Mouse (Mus musculus) testis, postnatal 10 days (tissue): ENCODE data around the gene Gabarap.

Experiments used
- DNase-seq: peaks from one replicate; pipeline ENCODE4 v3.0.0; 2021; ENCODE audit warnings: low spot score

Gene Gabarap

DNA sequence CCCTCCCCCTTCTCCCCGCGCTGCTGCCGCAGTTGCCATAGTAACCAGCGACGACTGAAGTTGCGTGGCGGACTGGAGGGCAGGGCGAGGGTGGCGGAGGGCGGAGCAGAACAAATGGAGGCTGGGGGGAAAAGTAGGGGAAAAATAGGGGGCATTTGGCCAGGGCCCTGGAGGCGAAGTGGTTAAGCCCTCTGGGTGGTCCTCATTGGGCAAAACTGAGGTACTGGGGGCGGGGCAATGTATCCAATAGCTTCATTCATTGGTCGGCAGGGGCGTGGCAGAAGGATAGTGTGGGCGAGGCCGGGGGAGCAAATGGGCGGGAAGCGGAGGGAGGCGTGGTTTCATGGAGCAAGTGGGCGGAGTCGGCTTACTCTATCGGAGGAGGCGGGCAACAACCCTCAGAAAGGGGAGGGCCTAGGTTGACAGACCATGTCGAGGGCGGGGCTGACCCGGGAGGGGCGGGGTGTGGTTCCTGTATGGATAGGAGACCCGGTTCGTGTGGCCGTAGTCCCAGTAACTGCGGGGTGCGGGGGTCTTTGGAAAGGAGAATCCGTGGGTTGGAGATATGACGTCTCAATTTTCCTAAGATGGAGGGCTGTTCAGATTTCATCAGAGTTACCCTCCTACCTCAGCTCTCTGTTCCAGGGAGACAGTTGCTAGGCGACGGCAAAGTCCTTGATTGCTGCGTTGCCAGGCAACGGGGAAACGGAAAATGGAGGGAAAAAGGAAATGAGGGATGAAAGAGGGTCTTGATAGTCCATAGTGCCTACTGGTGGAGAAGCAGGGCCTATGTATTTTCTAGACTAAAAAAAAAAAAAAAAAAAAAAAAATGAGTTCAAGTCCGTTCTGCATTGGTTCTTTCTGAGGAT is 30.6 kb downstream of the Gabarap start:
- DNase-seq: peak; percentile 100

DNA sequence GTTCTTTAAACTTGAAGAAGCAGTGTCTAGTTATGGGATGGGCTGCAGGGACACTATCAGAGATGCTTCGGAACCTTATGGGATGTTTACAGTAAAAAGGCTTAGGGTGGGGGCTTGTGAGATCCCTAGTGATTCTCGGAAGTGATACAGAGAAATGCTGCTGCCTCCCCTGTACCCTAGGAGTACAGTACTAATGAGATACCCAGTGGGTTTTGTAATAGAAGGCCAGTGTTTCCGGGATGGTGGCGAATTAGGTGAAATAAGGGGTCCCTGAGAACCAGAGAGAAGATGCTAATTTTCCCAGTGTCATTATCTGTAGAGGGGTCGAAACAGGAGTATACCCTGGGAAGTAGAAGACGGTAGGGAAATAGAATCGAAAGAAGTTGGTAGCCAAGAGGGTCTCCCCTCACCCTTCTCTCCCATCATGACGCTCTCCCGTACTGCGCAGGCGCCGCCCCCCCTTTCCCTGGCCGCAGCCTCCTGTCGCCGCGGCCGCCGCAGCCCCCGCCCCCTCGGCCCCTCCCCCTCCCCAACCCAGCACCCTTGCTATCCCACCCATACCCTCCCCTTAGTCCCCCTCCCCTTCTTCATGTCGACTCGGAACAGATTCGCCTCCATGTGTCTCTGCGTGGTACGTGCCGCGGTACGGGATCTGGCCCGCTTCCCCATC is 32.7 kb downstream of the Gabarap start:
- DNase-seq: peak; percentile 74

DNA sequence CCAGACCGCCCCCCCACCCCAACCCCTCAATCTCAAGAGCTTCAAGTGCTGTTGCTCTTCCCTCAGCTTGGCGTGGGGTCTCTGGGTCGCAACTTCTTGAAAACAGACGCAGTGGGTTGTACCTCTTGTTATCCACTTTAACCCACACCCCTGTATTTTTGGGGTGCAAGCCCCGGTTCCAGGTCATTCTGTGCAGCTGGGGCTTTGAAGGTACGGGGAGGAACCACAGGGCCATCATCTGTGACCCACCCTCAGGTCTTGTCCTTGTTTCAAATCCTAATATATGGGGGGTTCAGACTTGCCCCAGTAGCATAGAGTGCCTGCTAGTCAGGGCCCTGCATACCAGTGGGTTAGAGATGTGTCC is 33.2 kb downstream of the Gabarap start:
- no peak for DNase-seq

DNA sequence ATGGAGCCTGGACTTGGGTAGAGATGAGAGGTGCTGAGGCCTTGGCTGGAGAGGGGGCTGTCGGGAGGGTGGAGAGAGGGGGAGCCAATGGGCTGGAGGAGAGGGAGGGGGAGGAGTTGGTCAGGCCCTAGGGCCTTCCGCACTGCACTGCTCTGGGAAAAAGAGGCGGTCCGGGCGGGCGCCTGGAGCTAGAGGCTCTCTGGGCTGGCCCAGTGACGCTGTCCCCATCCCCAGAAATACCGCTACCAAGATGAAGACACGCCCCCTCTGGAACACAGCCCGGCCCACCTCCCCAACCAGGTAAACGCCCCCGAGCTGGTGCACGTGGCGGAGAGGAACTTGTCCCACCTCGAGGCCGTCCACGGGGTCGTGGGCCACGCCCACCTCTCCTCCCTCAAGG is 35.7 kb downstream of the Gabarap start:
- DNase-seq: peak; percentile 82

DNA sequence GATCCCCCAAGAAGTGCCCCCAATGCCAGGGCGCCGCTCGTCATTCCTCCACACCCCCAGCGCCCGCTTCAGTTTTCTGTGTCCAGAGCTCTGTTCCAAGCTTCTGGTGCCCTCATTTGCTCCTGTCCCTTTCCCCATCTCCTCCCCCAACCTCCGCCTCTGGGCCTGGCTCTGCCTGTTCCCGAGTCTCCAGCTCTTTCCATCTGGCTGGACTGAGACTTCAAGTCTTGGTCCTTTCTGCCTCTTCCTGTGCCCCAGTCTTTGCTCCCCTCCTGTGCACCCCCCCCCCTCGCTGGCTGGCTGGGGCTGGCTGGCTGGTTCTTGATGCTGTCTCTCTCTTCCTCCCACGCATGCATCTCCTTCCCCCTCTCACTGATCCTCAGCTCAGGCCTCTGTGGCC is 36.5 kb downstream of the Gabarap start:
- peak; percentile 71 for DNase-seq

DNA sequence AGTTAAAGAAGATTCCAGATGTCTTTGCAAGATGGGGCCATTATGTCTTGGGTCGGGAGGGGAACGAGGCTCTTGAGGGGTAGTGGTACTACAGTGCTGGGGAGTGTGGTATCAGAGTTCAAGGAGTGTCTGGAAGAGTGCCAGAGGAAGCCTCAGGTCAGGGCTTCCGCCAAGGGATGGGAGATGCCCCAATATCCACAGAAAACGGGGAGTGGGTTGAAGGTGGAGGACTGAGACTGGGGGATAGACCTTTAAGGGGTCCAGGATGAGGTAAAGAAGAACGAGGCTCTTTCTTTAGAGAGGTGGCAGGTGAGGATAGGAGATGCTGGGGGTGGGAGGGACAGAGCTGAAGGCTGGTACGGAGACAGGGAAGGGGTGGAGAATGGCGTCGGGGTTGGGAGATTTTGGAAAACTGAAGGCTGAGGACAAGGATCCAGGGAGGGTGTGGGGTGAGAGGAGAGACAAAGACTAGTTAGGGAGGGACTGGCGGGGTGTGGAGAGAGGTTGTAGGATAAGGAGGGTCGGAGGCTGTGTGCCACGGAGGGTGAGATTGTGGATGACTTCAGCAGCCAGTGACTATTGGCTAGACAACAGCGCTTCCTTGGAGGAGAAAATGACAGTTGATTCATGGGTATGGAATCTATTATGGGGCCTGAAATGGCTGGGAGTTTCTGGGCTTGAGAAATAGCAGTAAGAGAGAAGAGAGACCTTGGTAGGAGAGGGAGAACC is 37.6 kb downstream of the Gabarap start:
- no peak for DNase-seq

DNA sequence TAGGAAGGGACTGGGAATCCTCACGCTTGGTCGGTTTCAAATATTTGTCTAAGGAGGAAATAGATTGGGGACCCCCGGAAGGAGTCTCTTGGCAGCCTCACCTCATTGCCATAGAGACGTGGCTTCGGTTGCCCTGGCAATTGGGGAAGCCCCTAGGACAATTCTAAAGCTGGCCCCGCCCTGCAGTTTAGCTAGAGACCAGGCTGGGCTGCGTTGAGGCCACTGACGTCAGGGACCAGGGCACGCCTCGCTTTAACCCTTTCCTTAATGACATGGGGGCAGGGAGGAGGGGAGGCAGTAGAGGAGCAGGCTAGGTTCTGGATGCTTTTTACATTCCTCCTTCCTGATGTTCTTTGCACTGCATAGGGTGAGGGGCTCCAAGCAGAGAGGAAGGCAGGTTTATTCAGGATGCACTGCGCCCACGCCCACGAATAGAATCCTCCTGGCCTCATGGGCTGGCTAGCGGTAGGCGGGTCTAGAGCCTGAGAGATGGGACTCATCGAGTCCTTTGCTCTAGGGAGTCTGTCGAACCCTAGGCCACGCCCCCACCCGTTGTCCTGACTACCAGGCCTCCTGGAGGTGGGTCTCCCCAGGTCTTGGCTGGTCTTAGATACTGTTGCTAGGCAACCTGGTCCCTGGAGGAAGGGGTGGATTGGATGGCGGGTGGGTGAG is 38.3 kb downstream of the Gabarap start:
- peak; percentile 87 for DNase-seq

DNA sequence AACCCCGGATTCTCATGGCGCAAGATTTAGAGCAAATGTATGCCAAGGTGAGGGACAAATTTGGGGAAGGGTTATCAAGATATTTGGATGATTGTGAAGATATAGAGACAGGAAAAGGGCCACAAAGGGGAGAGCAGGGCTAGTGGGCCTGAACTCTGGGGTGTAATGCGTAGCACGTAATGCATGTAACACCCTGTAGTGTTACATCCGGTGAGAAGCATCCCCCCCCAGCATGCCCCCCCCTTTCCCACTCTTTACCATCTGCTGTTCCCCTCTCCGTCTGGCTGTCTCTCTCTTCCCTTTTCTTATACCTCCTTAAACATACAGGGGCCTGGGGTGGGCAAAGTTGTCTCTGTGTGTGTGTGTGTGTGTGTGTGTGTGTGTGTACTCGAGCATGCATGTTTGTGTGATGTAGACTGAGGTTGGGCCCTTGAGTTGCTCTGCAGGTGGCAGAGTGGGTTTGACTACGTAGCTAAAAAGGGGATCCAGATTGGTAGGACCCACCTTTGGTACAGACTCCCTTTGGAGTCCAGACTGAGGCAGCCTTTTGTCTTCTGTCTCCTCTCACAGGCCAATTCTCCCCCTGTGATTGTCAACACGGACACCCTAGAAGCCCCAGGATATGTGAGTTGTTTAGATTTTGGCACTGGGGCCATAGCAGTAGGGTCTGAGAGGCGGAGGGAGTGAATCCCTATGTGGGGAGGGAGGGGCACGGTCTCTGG is 39.0 kb downstream of the Gabarap start:
- DNase-seq: no peak

DNA sequence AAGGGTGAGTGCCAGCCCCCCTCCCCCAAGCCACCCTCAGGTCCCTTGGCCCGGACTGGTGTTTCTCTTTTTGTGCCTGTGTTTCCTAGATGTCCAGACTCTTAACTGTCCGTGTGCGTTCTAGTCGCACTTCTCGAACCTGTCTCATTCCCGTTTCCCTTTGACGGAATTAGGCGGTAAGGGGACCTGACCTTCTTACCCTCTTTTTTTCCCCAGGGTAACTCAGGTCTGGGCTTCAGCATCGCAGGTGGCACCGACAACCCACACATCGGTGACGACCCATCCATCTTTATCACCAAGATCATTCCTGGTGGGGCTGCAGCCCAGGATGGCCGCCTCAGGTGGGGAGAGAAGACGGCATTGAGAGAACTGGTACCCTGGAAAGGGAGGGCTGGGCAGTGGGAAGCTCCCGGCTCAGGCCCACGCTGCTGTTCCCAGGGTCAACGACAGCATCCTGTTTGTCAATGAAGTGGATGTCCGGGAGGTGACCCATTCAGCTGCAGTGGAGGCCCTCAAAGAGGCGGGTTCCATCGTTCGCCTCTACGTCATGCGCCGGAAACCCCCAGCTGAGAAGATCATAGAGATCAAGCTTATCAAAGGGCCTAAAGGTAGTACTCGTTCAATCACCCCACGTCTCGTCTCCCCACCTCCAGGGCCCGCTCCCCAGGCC is 39.8 kb downstream of the Gabarap start:
- DNase-seq: no peak

DNA sequence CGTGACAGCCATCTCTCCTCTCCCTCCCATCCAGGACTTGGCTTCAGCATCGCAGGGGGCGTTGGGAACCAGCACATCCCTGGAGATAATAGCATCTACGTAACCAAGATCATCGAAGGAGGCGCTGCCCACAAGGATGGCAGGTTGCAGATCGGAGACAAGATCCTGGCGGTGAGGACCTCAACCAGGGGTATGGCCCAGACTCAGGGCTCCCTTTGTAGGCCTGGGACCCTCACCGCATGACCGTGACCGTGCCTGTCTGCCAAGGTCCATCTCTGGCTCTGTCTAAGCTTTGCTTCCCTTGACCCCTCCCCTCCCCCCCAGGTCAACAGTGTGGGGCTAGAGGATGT is 40.4 kb downstream of the Gabarap start:
- no peak for DNase-seq

DNA sequence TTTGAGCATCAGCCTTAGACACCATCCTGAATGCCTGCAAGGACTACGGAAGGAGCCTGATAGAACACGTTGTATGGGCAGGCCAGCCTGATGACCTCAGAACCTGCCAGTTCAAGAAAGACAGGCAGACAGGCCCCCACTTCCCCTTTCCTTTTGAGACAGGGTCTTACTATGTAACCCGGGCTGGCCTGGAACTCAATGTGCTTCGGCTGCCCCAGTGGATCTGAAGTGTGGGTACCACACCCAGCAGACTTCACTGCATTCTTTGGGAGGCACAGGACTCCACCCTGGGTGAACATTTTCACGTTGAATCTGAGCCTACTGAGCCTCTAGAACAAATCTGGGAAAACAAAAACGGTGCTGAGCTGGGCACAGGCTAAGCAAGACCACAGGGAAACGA is 47.2 kb downstream of the Gabarap start:
- no peak for DNase-seq

DNA sequence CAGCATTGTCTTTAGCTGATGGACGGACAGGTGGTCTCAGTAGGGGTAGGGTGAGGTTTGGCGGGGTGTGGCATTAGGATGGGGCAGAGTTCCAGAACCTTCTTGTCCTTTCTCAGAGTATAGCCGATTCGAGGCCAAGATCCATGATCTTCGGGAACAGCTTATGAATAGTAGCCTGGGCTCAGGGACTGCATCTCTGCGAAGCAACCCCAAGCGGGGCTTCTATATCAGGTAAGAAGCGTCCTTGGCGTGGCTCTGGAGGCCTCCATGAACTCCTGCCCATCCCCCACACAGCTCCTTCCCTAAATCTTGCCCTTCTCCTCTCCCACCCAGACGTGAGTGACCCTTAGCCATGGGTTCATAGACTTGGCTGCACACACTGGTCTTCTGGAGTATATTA is 48.7 kb downstream of the Gabarap start:
- DNase-seq: no peak

DNA sequence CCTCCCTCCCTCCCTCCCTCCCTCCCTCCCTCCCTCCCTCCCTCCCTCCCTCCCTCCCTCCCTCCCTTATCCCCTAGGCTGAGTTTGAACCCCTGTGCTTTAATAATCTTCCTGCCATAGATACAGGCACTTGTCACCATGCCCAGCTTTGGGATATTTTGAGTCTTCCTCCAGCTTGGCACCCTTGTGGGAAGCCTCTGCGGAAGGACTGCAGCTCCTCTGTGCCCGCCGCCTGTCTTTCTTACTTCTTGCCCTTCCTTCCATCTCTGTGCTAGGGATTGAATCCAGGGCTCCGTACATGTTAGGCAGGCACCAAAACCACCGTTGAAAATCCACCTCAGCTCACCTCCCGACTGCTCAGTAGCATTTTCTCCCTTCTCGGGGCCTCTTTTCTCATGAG is 49.2 kb downstream of the Gabarap start:
- DNase-seq: no peak

DNA sequence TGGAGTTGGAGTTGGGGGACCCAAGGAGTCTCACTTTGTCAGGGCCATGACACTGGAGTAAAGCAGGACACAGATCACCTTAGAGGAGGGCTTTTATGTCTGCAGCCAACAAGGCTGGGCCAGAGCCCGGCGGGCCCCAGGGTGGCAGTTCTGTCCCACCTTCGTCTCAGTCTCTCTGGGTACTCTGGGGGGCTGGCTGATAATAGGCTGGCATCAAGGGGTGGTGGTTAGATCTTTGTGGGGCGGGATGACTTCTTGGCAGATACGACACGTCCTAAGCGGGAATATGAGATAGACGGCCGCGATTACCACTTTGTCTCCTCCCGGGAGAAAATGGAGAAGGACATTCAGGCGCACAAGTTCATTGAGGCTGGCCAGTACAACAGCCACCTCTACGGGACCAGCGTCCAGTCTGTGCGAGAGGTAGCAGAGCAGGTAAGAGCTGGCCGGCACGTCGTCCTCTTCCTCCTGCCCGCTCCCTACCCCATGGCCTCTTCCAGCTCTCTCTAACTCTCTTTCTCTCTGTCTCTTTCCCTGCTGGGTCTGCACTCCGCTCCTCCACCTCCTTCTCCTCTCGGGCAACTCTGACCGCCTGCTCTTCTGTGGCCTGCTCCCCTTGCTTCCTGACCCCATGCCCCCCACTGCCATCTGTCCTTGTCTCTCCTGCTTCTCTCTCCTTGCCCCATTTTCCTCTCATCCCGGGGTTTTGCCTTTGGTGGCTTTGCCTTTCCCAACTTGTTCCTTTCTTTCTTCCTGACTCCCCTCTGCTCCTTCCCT is 51.6 kb downstream of the Gabarap start:
- no peak for DNase-seq

DNA sequence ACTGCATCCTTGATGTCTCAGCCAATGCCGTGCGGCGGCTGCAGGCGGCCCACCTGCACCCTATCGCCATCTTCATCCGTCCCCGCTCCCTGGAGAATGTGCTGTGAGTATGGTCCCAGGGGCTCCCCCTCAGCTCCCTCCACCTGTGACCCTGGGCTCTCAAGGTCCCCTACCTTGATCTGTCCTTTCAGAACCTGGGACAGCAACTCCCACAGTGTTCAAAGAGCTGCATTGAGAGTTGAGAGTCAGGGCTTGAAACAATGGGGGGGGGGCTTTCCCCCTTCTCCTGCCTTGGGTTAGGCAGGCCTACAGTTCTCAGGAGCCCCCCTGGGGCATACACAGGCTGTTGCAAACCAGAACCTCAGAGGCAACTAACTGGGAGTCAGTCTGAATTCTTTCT is 52.7 kb downstream of the Gabarap start:
- DNase-seq: no peak
